8 mouse cellular contexts compared by ENCODE assay signal in genomic region chr19:5794771-5795576, GRCm38 (mm10). TPM values are rescaled to one million over a fixed set of nuclear protein-coding genes. Genes with fewer than 3 reads are reported as not detected.
DNase-seq lines count a peak whose midpoint lies in the region; ATAC-seq and TF ChIP-seq lines count a peak whose summit lies in the region.

No protein-coding gene starts in this region.

- DNase-seq in adrenal gland, postnatal 10 days = peak; percentile 53
- no peak for DNase-seq in adrenal gland, postnatal 25 days
- peak; percentile 89 for DNase-seq in NIH3T3 (ENCODE audit: low read depth)
- DNase-seq in hindbrain, postnatal 0 days (ENCODE audit: low spot score) = no peak
- DNase-seq in liver, postnatal 0 days = peak; percentile 43
- DNase-seq in splenic B cell, adult 2 months (ENCODE audit: low read depth, low spot score) = peak; percentile 68
- DNase-seq in left cerebral cortex, postnatal 10 days (ENCODE audit: extremely low spot score in 1 of 2, low spot score in 2 of 2) = no peak

- H3K27ac ChIP-seq in hindbrain, postnatal 0 days = peak overlapping the region; percentile 2; the same call in 1 of the 2 replicates
- peak overlapping the region; percentile 76 for H3K27ac ChIP-seq in liver, postnatal 0 days (ENCODE audit: low read depth)

- no peak for TF ChIP-seq CTCF in hindbrain, postnatal 0 days (IDR thresholded peaks at IDR 0.05; ENCODE audit: low read depth)
- TF ChIP-seq CTCF in liver, postnatal 0 days (IDR thresholded peaks at IDR 0.05; ENCODE audit: low read depth) = no peak

- peaks cover 14% of the 10 kb centered on the region for H3K4me1 ChIP-seq in hindbrain, postnatal 0 days (ENCODE audit: insufficient read depth, low read length)
- peaks cover 23% of the 10 kb centered on the region; the same call in 1 of the 2 replicates for H3K4me1 ChIP-seq in liver, postnatal 0 days (ENCODE audit: insufficient read depth)

- peak overlapping the region; percentile 98 for H3K4me2 ChIP-seq in hindbrain, postnatal 0 days (ENCODE audit: low read depth, low read length)
- no peak overlapping the region for H3K4me2 ChIP-seq in liver, postnatal 0 days (ENCODE audit: low read depth, low read length)

- no peak for TF ChIP-seq EP300 in liver, postnatal 0 days (IDR thresholded peaks at IDR 0.05; ENCODE audit: low read depth)

- ATAC-seq in erythroblast, adult 5-6 weeks (replicated peaks; ENCODE audit: low FRiP score, poor library complexity, severe bottlenecking) = peak; percentile 14; the same call in 1 of the 2 replicates
- peak; percentile 39 for ATAC-seq in hindbrain, postnatal 0 days
- ATAC-seq in liver, postnatal 0 days = peak; percentile 29

- intact Hi-C loops in left cerebral cortex, postnatal 10 days (cut with DNase I) = no loop called here

- peak overlapping the region; percentile 88; the same call in 1 of the 2 replicates for H3K9ac ChIP-seq in hindbrain, postnatal 0 days (replicated peaks; ENCODE audit: low read length)
- no peak overlapping the region for H3K9ac ChIP-seq in liver, postnatal 0 days (replicated peaks)

- 25% methylated on average over 5 of the region's 5 CpGs for WGBS in hindbrain, postnatal 0 days
- WGBS in liver, postnatal 0 days (ENCODE audit: insufficient replicate concordance) = 40% methylated on average over 5 of the region's 5 CpGs

- H3K36me3 ChIP-seq in hindbrain, postnatal 0 days (ENCODE audit: insufficient read depth, low read length) = peaks cover 32% of the 10 kb centered on the region
- peaks cover 50% of the 10 kb centered on the region for H3K36me3 ChIP-seq in liver, postnatal 0 days (replicated peaks; ENCODE audit: insufficient read depth, low read length)
- H3K36me3 ChIP-seq in splenic B cell, adult 2 months (ENCODE audit: control insufficient read depth, insufficient read depth, low read length, poor library complexity, severe bottlenecking) = peaks cover 24% of the 10 kb centered on the region

- no peaks in the 10 kb centered on the region for H3K9me3 ChIP-seq in hindbrain, postnatal 0 days (ENCODE audit: low read length)
- no peaks in the 10 kb centered on the region for H3K9me3 ChIP-seq in liver, postnatal 0 days (ENCODE audit: low read length)

- H3K4me3 ChIP-seq in hindbrain, postnatal 0 days (ENCODE audit: low read length) = peak overlapping the region; percentile 77
- no peak overlapping the region for H3K4me3 ChIP-seq in liver, postnatal 0 days (ENCODE audit: low read depth, low read length)

- H3K27me3 ChIP-seq in hindbrain, postnatal 0 days (ENCODE audit: insufficient read depth, low read length) = no peaks in the 10 kb centered on the region
- H3K27me3 ChIP-seq in liver, postnatal 0 days (ENCODE audit: insufficient read depth, low read length) = no peaks in the 10 kb centered on the region
- H3K27me3 ChIP-seq in splenic B cell, adult 2 months (ENCODE audit: control insufficient read depth, insufficient read depth, low read length, poor library complexity, severe bottlenecking) = no peaks in the 10 kb centered on the region

RNA-seq across cellular contexts. Expression of gene Scyl1, which starts 23.8 kb away (rescaled TPM):
- 10 to 100 TPM; 86.7 to 96.5 TPM for total RNA-seq in adrenal gland, postnatal 10 days (2021)
- 104 and 120 TPM in 2 replicates for total RNA-seq in adrenal gland, postnatal 25 days (2021)
- 8.2 and 12.9 TPM in 2 replicates for total RNA-seq in erythroblast, adult 5-6 weeks (2015; ENCODE audit: low replicate concordance)
- 9.1 and 11.9 TPM in 2 replicates for total RNA-seq in erythroblast, adult 5-6 weeks (2017; ENCODE audit: low replicate concordance)
- total RNA-seq in hindbrain, postnatal 0 days (2014; rRNA removed) = 84.1 and 96.6 TPM in 2 replicates
- 73.3 and 76.2 TPM in 2 replicates for polyA plus RNA-seq in hindbrain, postnatal 0 days (2015; fragmentation: Nextera tagmentation; extraction: Ambion mirVana)
- 16.9 and 17.0 TPM in 2 replicates for polyA plus RNA-seq in liver, postnatal 0 days (2015; fragmentation: Nextera tagmentation; extraction: Ambion mirVana)
- 10 to 100 TPM; 79.4 to 82.8 TPM for total RNA-seq in left cerebral cortex, postnatal 10 days (2021)

RNA-seq across cellular contexts. Expression of gene Ltbp3, which starts 54.3 kb away (rescaled TPM):
- 100 to 1,000 TPM; 185 to 250 TPM for total RNA-seq in adrenal gland, postnatal 10 days (2021)
- 275 and 334 TPM in 2 replicates for total RNA-seq in adrenal gland, postnatal 25 days (2021)
- 0.63 TPM in 1 of 2 replicates, not detected in the other for total RNA-seq in erythroblast, adult 5-6 weeks (2015; ENCODE audit: low replicate concordance)
- 0.68 TPM in 1 of 2 replicates, not detected in the other for total RNA-seq in erythroblast, adult 5-6 weeks (2017; ENCODE audit: low replicate concordance)
- total RNA-seq in hindbrain, postnatal 0 days (2014; rRNA removed) = 43.0 and 50.2 TPM in 2 replicates
- polyA plus RNA-seq in hindbrain, postnatal 0 days (2015; fragmentation: Nextera tagmentation; extraction: Ambion mirVana) = 14.0 and 14.4 TPM in 2 replicates
- 1.3 and 1.4 TPM in 2 replicates for polyA plus RNA-seq in liver, postnatal 0 days (2015; fragmentation: Nextera tagmentation; extraction: Ambion mirVana)
- 10 to 100 TPM; 19.9 to 21.4 TPM for total RNA-seq in left cerebral cortex, postnatal 10 days (2021)

Comparison
In these comparisons a context has a peak if more than half of its experiments do, and no peak if none do; other contexts are left out.
1. DNase-seq: peak in adrenal gland, postnatal 10 days (single experiment), NIH3T3 (single experiment), liver, postnatal 0 days (single experiment) and splenic B cell, adult 2 months (single experiment); none in adrenal gland, postnatal 25 days (single experiment), hindbrain, postnatal 0 days (single experiment) and left cerebral cortex, postnatal 10 days (0 of 2).
2. RNA of gene Ltbp3, which starts 54.3 kb away (total RNA-seq): 275 to 334 TPM in adrenal gland, postnatal 25 days, 185 to 250 TPM in adrenal gland, postnatal 10 days, 43.0 to 50.2 TPM in hindbrain, postnatal 0 days and 19.9 to 21.4 TPM in left cerebral cortex, postnatal 10 days; 0.63 to 0.68 TPM in erythroblast, adult 5-6 weeks; every median in the first group is over 10 times any median in the second.
3. Peak in every context shown above with its lines, with median percentiles within 50 percentile points of each other: ATAC-seq.